Mouse (Mus musculus) monocyte, adult 2 months (primary cell): ENCODE measurements around the gene Lrrc8a.

Experiments used
- DNase-seq, 2 experiments: peaks; one replicate each; pipeline ENCODE4 v3.0.0; 2022; ENCODE audit warnings: low spot score in 2 of 2, low read depth in 1 of 2

Lrrc8a gene

GRCm38 (mm10) chr2:30299525-30299924, 62.0 kb downstream of the Lrrc8a start:
- no peak for DNase-seq

- DNase-seq: no peak
Observed at GRCm38 (mm10) chr2:30299966-30300365, 62.5 kb downstream of the Lrrc8a start.

DNA sequence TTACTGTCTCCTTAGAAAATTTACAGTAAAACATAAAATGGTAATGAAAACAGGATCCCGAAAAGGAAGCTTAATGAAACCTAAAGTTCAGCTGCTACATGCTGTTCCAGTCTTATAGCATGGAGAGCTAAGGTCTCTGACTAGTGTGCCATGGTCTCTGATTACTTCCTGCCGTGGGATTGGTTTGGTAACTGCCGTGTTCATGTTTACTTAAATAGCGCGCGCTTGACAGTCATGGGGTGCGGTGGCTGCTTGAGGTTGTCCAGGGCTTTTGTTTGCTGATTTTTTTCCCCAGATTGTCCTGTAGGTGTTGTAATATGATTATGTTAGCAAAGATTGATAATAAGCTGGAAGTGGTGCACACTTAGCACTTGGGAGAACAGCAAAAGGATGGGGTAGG, 68.6 kb downstream of the Lrrc8a start:
- no peak for DNase-seq

GRCm38 (mm10) chr2:30309351-30309750, 71.8 kb downstream of the Lrrc8a start:
- DNase-seq: no peak

DNA sequence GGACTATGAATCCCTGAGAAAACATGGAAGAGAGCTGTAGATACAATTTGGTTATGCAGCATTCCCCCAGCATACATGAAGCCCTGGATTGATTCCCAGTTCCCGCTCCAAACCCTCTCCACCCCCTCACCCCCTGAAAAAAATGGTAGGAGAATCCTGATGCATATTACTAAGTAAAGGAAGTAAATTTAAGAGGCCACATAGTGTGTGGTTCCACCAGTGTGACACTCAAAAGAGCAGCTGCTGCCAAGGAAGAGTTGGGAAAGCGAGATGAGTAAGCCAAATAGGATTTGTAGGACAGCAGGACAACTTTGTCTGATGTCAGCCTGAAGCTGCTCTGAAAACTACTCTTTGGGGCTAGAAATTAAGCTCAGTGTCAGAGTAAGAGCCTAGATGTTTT, 74.0 kb downstream of the Lrrc8a start:
- no peak for DNase-seq
